Mouse (Mus musculus): Measurements from ENCODE around the gene Flt3l.

GRCm38 (mm10) chr7:45185921-45186320 is 49.7 kb upstream of the Flt3l start:
- TF ChIP-seq CTCF (IDR thresholded peaks at IDR 0.05; ENCODE audit: low read depth), result no peak
- TF ChIP-seq EP300 (optimal IDR thresholded peaks at IDR 0.05), result no peak

Data from stomach, postnatal 0 days (tissue).